Mouse (Mus musculus) hindbrain, embryonic 11.5 days (tissue): Measurements from ENCODE around the gene Timp1. TPM values are rescaled to one million over a fixed set of nuclear protein-coding genes. Genes with fewer than 3 reads are reported as not detected.
A peak's percentile ranks its signal among the peaks of the same experiment; 100 is the strongest.

Experiments
- ATAC-seq: fragments of 200-750 bp; cut with Nextera tagmentation; 2 replicates; pipeline ENCODE4 v1.8.0; 2017; ENCODE audit warnings: mild to moderate bottlenecking, moderate TSS enrichment, moderate library complexity; ENCODE audit not compliant: low FRiP score
- DNase-seq: peaks from one replicate; pipeline ENCODE4 v3.0.0-alpha.2; 2015; ENCODE audit warnings: low spot score
- H3K27ac ChIP-seq: fragments of 300-500 bp; sonication (generic); 2 replicates; pipeline ENCODE4 v1.5.1; 2014; ENCODE audit warnings: mild to moderate bottlenecking, low read depth, low read length
- H3K27me3 ChIP-seq: fragments of 300-500 bp; sonication (generic); 2 replicates; pipeline ENCODE4 v1.6.1; 2014; ENCODE audit warnings: mild to moderate bottlenecking, low read length, moderate library complexity, mixed read lengths; ENCODE audit not compliant: control insufficient read depth, insufficient read depth
- H3K36me3 ChIP-seq: fragments of 300-500 bp; sonication (generic); 2 replicates; pipeline ENCODE4 v1.6.1; 2014; ENCODE audit warnings: mild to moderate bottlenecking, low read length, moderate library complexity, mixed read lengths; ENCODE audit not compliant: control insufficient read depth, insufficient read depth
- H3K4me1 ChIP-seq: fragments of 300-500 bp; sonication (generic); replicated peaks from 2 replicates; pipeline ENCODE4 v1.6.1; 2014; ENCODE audit warnings: low read length, mixed read lengths; ENCODE audit not compliant: control insufficient read depth, insufficient read depth
- H3K4me2 ChIP-seq: fragments of 300-500 bp; sonication (generic); replicated peaks from 2 replicates; pipeline ENCODE4 v1.6.1; 2014; ENCODE audit warnings: mild to moderate bottlenecking, low read depth, low read length
- H3K4me3 ChIP-seq: fragments of 300-500 bp; sonication (generic); 2 replicates; pipeline ENCODE4 v1.5.1; 2014; ENCODE audit warnings: low read depth, low read length
- H3K9ac ChIP-seq: fragments of 300-500 bp; sonication (generic); 2 replicates; pipeline ENCODE4 v1.6.1; 2014; ENCODE audit warnings: low read depth, low read length
- H3K9me3 ChIP-seq: fragments of 300-500 bp; sonication (generic); 2 replicates; pipeline ENCODE4 v1.6.1; 2016; ENCODE audit warnings: low read length; ENCODE audit not compliant: control insufficient read depth
- WGBS: fragments of 180-500 bp; shearing (Covaris S2); extraction: QIAGEN DNeasy Blood & Tissue Kit; methylation state at CpG from one replicate; pipeline ENCODE4 v1.1.7; 2014; 5-methylcytosine and 5-hydroxymethylcytosine counted together
- polyA plus RNA-seq: library from polyadenylated mRNA; unstranded; fragments of >200 nt; fragmentation: Nextera tagmentation; extraction: Ambion mirVana; gene quantifications from 2 replicates; pipeline ENCODE4 v1.2.1, GENCODE M21; 2014

The Timp1 gene
- polyA plus RNA-seq, result 8.9 and 10.4 TPM in 2 replicates

DNA sequence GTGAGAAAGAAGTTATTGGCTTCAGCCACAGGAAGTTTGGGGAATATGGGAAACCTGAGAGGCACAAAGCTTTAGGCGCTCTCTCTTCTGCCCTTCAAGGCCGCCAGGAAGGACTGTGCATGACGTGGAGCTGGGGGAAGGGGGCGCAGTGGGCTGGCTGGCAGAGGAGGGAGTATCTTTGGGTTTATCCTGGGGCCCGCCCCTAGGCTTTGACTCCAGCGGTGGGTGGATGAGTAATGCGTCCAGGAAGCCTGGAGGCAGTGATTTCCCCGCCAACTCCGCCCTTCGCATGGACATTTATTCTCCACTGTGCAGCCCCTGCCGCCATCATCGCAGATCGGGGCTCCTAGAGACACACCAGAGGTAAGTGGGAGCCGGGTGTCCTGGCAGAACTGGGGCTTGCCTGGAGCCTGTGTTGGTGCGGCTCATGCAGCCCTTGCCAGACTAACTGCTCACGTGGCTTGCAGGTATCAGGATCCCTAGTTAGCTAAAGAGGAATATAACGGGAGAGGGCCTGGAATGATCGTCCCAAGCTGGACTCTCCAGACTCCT, at the start of gene Timp1:
Gene Timp1 (plus strand): TSS at position 205 of the 552 bp plus-strand sequence.
- 0 out of 2 replicates have a peak within 1 kb of the TSS, but pooled peaks have one; percentile 6 for H3K4me3 ChIP-seq
- ATAC-seq (peak; percentile 57; the same call in 1 of the 2 replicates), DNase-seq (peak; percentile 40)
- H3K9ac ChIP-seq, result no peak within 1 kb of the TSS
- no peak within 1 kb of the TSS for H3K27ac ChIP-seq
- H3K9me3 ChIP-seq, result no peaks in the 10 kb centered on the region
- no peaks in the 10 kb centered on the region for H3K4me1 ChIP-seq
- no peaks in the 10 kb centered on the region for H3K36me3 ChIP-seq
- H3K27me3 ChIP-seq, result no peaks in the 10 kb centered on the region
- 15% methylated on average over 18 of the region's 18 CpGs for WGBS
- no peak within 1 kb of the TSS for H3K4me2 ChIP-seq

DNA sequence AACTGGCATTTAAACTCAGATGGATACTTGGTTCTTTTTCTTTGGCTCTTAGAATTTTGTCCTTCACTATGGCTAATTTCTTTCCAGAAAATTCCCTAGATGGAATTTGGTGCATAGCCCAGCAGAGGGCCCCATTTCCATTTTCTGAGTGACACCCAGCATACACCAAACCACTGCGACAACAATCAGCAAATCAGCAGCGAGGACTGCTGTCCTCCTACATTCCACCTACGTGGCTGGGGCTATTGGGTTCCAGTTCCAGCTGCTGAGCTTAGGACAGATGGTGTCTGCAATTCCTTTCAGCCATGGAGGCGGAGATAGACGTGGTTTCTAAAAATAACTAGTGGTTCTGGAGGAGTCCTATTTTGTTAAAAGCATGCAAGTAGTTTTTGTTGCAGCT, 41.0 kb upstream of the Timp1 start:
- Histone ChIP-seq H3K9ac (no peak overlapping the region), H3K4me2 (no peak overlapping the region), H3K36me3 (no peaks in the 10 kb centered on the region), H3K27ac (no peak overlapping the region), H3K4me1 (no peaks in the 10 kb centered on the region), H3K4me3 (no peak overlapping the region), H3K27me3 (no peaks in the 10 kb centered on the region), H3K9me3 (no peaks in the 10 kb centered on the region)
- DNase-seq, result peak; percentile 37
- WGBS, result 34% methylated on average over 5 of the region's 5 CpGs
- ATAC-seq, result no peak

DNA sequence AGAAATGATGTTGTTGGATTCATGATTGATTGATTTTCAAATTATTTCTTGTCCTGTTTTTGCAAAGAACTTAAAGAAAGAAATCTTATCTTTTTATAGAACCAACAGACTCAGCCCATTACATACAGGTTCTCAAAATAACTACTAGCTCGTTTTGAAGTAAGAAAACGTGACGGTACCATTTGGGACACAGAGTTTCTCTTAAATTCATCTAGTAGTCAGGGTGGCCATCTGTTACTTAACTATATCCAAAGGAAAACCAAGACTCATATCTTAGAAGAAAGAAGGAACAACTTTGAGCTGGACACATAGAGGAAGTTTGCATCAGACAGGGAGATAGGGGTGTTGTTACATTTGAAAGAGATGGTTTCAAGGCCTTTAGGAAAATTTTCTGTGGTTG, 22.7 kb upstream of the Timp1 start:
- Histone ChIP-seq H3K36me3 (no peaks in the 10 kb centered on the region), H3K4me1 (no peaks in the 10 kb centered on the region), H3K4me3 (no peak overlapping the region), H3K27ac (no peak overlapping the region), H3K9ac (no peak overlapping the region), H3K4me2 (no peak overlapping the region), H3K27me3 (no peaks in the 10 kb centered on the region), H3K9me3 (no peaks in the 10 kb centered on the region)
- ATAC-seq, result no peak
- WGBS, result 93% methylated on average over 3 of the region's 3 CpGs
- no peak for DNase-seq

DNA sequence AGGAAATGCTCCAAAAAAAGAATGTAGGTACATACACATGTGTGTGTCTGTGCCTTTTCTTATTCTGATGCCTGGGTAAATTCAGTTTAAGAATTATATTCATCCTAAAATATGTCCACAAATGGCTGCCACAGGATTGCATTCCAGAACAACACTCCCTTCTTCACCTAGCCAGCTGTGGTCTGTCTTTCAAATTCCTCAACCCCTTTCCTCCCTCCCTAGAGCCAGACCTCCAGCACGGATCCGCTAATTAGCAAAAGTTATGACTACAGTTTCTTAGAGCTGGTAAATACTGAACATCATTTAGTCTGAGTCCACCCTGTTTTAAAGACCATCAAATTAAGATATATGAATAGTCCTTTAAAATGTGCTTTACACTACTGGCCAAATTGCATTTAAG, 22.1 kb upstream of the Timp1 start:
- no peak overlapping the region for H3K9ac ChIP-seq
- no peaks in the 10 kb centered on the region for H3K9me3 ChIP-seq
- no peak overlapping the region for H3K4me3 ChIP-seq
- WGBS, result 24% methylated on average over 2 of the region's 2 CpGs
- no peak overlapping the region for H3K4me2 ChIP-seq
- H3K36me3 ChIP-seq, result no peaks in the 10 kb centered on the region
- H3K27me3 ChIP-seq, result no peaks in the 10 kb centered on the region
- H3K27ac ChIP-seq, result no peak overlapping the region
- ATAC-seq (peak; percentile 49), DNase-seq (no peak)
- H3K4me1 ChIP-seq, result no peaks in the 10 kb centered on the region

DNA sequence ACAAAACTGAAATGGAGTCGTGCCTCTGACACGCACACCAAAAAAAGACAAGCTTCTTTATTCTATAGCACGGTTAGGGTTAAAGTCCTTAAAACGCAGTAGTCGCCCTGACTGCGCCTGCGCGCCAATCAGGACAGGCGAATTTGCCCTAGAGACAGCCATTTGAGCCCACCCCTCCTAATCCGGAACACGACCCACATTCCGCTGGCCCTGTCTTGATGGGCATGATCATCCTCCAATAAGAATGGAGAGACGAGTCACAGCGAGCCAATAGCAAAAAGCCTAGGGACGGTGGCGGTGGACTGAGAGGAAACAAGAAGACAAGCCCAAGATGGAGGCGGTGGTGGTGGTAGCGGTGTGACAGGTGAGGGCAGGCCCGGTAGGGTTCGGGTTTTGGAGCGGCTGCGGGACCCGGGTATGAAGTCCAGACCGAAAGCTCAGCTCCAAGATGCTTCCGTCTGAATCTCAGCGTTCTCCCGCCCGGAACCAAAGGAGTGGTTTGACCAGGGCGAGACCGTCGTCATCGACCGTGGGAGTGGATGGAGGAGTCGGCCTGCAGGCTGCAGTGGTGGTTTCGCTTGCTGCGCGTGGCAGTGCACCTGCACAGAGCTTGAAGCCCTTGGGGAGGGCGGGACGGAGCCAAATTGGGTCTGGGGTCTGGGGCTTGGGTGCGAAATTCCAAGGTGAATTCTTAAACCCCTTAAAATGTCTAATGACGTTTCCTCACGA, 21.5 kb upstream of the Timp1 start:
- ATAC-seq, result peak; percentile 98
- Histone ChIP-seq H3K4me1 (no peaks in the 10 kb centered on the region), H3K27me3 (no peaks in the 10 kb centered on the region), H3K9me3 (no peaks in the 10 kb centered on the region), H3K27ac (no peak overlapping the region), H3K4me2 (peak overlapping the region; percentile 46), H3K36me3 (no peaks in the 10 kb centered on the region), H3K4me3 (peak overlapping the region; percentile 62), H3K9ac (peak overlapping the region; percentile 66)
- peak; percentile 89 for DNase-seq
- WGBS, result 14% methylated on average over 41 of the region's 42 CpGs

DNA sequence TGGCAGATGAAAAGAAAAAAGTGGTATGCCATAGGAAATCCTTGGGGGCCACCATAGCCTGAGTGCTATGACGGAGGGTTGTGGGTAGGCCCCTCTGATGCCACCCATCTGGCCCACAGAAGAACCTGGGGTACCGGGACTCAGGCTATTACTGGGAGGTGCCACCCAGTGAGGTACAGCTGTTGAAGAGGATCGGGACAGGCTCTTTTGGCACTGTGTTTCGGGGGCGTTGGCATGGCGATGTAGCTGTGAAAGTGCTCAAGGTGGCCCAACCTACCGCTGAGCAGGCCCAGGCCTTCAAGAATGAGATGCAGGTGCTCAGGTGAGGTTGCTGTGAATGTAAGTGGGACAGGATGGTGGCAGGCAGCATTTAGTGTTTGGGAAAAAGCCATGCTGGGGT, 16.2 kb upstream of the Timp1 start:
- ATAC-seq (no peak), DNase-seq (no peak)
- Histone ChIP-seq H3K4me3 (no peak overlapping the region), H3K4me2 (no peak overlapping the region), H3K4me1 (no peaks in the 10 kb centered on the region), H3K27me3 (no peaks in the 10 kb centered on the region), H3K9me3 (no peaks in the 10 kb centered on the region), H3K9ac (no peak overlapping the region), H3K27ac (no peak overlapping the region), H3K36me3 (no peaks in the 10 kb centered on the region)
- 98% methylated on average over 7 of the region's 7 CpGs for WGBS

DNA sequence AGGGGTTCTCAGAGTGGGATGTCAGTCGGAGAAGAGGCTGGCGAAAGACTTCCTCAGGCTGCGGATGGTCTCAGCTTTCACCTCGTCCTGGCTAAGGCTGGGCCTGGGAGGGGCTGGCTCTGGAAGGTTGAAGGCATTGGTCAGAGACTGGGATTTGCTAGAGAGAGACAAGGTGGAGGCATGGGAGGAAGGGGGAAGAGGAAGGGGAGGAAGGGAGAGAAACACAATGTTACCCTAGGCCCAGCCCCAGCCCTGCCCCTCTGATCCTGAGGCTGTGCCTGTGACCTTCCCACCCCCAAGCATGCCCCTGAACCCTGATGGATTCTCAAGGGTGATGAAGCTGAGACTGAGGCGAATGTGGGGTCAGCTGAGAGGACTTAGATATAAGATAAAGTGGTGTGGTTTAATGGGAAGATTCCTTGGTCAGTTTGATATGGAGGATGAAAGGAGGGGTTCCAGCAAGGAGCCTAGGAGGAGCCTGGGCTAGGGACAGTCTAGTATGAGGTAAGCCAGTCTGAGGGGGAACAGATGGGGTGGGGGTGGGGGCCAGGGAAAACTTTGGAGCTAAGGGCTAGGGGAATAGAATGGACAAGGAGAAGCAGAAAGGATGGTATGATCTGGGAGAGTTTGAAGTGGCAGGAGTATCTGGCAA, 8.4 kb upstream of the Timp1 start:
- H3K4me1 ChIP-seq, result no peaks in the 10 kb centered on the region
- H3K4me3 ChIP-seq, result no peak overlapping the region
- H3K27ac ChIP-seq, result no peak overlapping the region
- no peak overlapping the region for H3K9ac ChIP-seq
- DNase-seq (no peak), ATAC-seq (0 out of 2 replicates have a peak, but pooled peaks have one; percentile 14)
- WGBS, result 51% methylated on average over 5 of the region's 5 CpGs
- no peaks in the 10 kb centered on the region for H3K36me3 ChIP-seq
- H3K27me3 ChIP-seq, result no peaks in the 10 kb centered on the region
- no peak overlapping the region for H3K4me2 ChIP-seq
- no peaks in the 10 kb centered on the region for H3K9me3 ChIP-seq

DNA sequence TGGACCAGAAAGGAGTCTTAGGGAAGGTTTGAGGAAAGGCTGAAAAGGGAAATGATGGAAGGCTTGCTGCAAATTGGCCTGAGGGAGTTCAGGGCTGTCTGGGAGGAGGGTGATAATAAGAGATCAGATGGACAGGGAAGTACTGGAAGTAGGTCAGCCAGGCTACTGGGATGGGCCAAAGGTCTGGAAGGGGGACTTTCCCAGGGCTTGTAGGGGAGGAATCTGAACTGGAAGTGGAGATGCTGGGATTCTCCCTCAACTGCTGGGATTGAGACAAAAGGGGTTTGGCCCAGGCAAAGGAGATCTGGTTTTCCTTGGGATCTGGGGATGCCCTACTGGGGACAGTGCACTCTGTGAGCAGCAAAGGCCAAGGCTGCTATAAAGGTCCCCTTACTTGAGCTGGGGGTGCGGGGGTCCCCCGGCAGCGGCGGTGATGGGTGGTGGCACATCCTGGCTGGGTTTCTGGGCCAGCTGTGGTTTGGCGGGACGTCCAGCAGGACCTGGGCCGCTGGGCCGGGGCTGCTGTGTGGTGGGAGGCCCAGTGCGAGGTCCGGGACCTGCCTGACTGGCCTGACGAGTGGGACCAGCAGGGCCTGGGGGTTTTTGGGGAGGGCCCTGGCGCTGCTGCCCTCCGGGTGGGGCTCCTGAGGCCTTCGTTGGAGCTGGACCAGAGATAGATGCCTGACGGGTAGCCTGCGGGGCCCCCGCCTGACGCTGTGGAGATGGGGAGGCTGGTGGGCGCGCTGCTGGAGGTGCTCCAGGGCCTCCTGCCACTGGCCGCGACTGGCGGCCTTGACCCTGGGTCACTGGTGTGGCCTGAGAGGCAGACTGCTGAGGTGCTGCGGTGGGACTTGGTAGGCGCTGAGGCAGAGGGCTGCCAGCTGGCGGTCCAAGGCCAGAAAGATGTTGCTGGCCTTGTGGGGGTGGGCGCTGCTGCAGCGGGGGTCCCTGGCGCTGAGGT, 7.6 kb upstream of the Timp1 start:
- Histone ChIP-seq H3K27ac (no peak overlapping the region), H3K36me3 (no peaks in the 10 kb centered on the region), H3K9ac (no peak overlapping the region), H3K27me3 (no peaks in the 10 kb centered on the region), H3K4me2 (no peak overlapping the region), H3K9me3 (no peaks in the 10 kb centered on the region), H3K4me1 (no peaks in the 10 kb centered on the region), H3K4me3 (no peak overlapping the region)
- WGBS, result 43% methylated on average over 25 of the region's 29 CpGs
- ATAC-seq, result peak; percentile 30; the same call in 1 of the 2 replicates
- DNase-seq, result no peak
